Mouse (Mus musculus) heart, adult 11 months (tissue): ENCODE results near the gene Stk17b.
"Not testable (repeated sequence)": the region's sequence is repeated elsewhere in the genome, so short reads cannot be mapped to it uniquely, and the experiment has no call there.

Experiments
- DNase-seq: peaks from one replicate; pipeline ENCODE4 v3.0.0; 2022

Stk17b gene

DNA sequence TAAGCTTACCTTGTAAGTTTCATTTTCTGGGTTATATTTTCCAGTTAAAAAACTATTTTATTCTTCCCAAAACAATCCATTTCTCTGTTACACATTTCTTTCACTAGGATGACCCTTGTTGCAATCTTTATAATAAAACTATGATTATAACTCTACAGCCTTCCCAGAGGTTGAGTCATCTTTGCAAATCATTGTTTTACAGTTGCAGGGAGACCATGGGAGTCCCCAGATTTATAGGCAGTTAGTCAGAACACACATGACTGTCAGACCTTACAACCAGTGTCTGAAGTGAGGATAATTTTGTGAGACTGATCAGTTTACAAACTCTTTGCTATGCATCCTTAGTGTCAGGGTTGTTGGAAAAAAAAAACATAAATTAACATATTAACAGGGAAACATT is 63.7 kb downstream of the Stk17b start:
- DNase-seq = no peak

DNA sequence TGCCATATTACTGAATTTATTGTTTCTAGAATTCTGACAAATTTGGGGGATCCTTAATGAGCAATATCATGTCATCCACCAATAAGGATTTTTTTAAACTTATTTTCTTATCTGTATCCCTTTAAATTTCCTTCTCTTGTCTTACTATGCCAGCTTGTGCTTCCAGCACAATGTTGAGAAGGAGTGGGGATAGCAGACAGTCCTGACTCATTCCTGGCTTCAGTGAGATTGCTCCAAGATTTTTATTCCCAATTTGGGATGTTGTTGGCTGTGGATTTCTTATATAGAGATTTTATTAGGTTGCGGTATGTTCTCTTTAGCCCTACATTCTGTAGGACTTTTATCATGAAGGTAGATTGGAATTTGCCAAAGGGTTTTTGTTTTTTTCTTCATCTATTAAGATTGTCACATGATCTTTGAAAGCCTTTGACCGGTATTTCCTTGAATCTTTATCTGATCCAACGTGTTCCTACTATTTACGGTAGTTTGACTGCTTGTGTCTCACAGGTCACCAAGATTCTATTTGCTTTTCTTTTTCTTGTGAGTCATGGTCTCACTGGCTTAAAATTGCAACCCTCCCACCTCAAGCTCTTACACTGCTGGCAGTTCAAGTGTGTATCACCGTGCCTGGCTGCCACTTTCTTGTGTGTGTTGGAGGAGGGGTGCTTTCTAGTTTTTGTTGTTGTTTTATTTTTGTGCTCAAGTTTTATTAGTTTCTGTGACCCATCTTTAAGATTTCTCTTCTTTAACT is 64.2 kb downstream of the Stk17b start:
- no peak for DNase-seq

DNA sequence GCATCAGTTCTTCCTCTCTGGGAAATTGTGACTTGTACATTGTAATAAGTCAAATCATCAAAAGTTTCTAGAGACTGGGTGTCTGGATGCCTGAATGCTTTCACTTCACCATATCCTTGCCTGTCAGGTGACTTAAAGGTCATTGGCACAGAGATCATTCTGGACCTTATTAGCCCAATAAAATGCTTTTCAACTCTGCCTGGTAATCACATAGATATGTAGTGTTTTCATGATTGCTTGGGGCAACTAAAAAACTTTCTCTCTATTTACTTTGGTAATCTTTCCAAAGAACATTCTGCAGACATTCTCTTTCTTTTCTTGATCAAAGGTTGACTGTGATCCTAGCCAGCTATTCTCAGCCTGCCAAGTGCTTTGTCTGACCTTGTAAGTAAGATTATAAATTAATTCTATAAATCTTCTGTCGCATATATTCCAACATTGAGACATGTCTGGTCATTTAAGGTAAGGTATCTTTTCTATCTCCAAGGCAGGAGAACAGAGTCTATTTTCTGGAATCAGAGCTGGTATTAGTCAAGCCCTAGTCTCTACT is 69.0 kb downstream of the Stk17b start:
- DNase-seq = no peak

DNA sequence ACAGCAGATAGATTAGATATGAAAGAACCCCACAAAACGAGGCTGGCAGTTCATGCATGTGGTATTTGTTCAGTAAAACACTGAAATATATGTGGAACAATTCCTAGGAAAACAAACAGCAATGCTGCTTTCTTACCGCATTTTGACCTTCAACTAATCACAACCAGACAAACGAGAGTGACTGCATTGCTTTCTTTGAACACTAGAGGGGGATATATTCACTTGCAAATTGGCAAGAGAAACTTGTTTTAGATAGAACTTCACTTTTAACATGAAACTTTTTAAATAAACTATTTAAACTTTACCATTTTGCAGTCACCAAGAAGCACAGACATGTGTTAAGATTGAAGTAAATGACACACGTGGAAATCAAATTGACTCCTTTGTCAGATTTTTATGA is 69.6 kb downstream of the Stk17b start:
- no peak for DNase-seq

DNA sequence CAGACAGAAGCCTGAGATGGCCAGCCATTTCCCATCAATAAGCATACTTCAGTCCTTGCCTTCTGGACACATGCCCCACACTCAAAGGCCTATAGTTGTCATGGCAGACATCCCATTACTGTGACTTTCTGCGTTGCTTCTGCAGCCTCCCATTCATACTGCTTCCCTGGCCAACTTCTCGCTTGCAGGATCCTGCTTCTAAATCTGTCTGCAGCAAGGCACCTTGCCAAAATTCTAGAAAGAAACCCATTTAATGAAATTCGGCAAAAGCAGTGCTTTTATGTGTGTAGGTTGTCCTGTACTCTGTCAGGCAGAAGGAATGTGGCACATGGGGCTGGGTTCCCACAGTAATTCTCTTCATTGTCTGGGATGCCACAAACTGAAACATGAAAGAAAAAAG is 71.6 kb downstream of the Stk17b start:
- not testable (repeated sequence) for DNase-seq

DNA sequence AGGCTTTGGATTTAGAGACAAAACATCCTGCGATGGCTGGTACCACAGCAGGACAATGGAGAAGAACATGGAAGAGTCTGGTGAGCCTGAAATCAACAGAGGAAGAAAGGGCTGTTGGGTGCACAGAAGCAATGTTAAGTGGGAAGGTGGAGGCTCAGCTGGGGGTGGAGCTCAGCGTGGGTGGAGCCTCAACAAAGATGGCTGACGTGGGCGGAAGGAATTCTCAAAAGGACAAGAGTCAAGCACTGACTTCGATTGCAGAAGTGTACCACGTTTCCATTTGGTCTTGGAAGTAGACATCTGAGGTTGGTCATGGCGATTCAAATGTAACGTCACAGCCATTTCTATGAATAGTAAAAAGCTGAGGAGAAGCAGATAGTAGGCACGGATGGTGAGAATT is 74.0 kb downstream of the Stk17b start:
- DNase-seq = peak; percentile 68

DNA sequence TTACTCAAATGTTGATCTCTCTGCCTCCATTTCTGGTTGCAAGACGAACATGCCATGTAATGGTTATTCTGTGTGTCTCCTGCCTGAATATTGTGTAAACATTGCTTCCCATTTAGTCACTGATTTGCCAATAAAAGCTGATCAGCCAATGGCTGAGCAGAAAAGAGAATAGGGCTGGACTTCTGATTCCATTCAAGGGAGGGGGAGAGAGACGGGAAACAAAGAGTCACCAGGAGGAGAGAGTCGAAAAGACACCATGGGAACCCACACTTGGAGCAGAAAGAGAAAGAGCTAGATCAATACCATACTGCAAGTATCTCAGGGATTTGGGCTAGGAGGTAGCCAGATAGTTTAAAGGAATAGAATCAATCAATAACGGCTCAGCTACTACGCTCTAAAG is 75.4 kb downstream of the Stk17b start:
- DNase-seq = not testable (repeated sequence)

DNA sequence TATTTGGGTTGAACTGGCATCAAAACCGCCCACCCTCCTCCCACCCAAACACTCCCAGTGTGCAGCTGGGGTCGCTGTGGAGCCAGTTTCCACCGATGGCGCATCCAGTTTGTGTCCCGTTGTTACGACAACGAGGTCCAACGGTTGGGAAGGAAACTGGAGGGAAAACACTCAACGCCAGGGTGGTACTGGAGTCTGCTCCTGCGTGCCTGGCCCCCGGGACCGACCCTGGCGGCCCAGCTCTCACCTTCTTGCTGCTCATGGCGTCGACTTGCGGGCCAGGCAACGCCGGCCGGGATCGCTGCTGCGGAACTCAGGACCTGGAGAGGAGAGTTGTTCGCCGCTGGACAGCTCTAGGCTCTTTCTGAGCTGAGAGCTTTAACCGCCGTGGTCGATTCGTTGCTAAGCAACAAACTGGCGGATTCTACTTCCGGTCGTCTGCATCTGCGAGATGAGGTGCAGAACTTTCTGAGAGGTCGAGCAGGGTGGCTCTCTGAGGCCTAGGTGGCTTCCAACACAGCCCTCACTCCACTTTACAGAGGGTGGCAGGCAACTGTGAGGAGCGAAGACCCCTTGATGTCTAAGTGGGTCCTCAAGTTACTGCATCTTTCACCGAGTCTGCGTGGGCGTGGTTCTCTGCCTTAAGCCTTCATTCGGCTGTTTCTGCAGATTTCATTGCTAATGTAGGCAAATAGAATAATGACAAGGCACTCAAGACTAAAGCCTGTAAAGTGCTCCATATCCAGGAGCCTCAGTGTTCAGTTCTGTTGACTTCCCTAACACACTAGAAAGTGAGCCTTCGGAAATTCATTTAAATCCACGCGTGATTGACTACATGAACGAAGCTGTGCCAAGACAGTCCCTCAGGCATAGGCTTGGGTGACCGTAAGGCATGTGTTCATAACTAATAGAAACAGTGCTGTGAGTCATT is 78.3 kb downstream of the Stk17b start, which contains the start of gene Dnah7a:
Dnah7a (minus strand) TSS at position 354 of the 931 bp plus-strand sequence.
- peak; percentile 82 for DNase-seq
